Mouse (Mus musculus): Measurements from ENCODE around the gene Ccdc13.

GRCm38 (mm10) chr9:121752774-121753173 lies 86.5 kb downstream of the Ccdc13 start:
- TF ChIP-seq POLR2A (IDR thresholded peaks at IDR 0.05; ENCODE audit: control insufficient read depth, extremely low read depth, insufficient read depth, low read length, poor library complexity) (no peak), CTCF (IDR thresholded peaks at IDR 0.05; ENCODE audit: borderline replicate concordance, control insufficient read depth, extremely low read depth, insufficient read depth, low read length, poor library complexity) (no peak)

All from thymus, adult 2 months (tissue).